Mouse (Mus musculus) olfactory bulb, adult 2 months (tissue): ENCODE data around the gene Trrap.

ENCODE experiments used
- CTCF ChIP-seq: fragments of 200-500 bp; IDR thresholded peaks from 2 replicates; pipeline ENCODE4 v1.5.1; 2012; ENCODE audit warnings: low read depth, mild to moderate bottlenecking, low read length, moderate library complexity; ENCODE audit not compliant: insufficient read depth
- POLR2A ChIP-seq: fragments of 200-500 bp; IDR thresholded peaks from 2 replicates; pipeline ENCODE4 v1.6.1; 2012; ENCODE audit warnings: mild to moderate bottlenecking, low read depth, low read length, moderate library complexity; ENCODE audit not compliant: insufficient read depth

- no peak for TF ChIP-seq CTCF
- no peak for TF ChIP-seq POLR2A
Measured at GRCm38 (mm10) chr5:144881670-144882399, 114.3 kb downstream of the Trrap start.
